In the genomic region with DNA sequence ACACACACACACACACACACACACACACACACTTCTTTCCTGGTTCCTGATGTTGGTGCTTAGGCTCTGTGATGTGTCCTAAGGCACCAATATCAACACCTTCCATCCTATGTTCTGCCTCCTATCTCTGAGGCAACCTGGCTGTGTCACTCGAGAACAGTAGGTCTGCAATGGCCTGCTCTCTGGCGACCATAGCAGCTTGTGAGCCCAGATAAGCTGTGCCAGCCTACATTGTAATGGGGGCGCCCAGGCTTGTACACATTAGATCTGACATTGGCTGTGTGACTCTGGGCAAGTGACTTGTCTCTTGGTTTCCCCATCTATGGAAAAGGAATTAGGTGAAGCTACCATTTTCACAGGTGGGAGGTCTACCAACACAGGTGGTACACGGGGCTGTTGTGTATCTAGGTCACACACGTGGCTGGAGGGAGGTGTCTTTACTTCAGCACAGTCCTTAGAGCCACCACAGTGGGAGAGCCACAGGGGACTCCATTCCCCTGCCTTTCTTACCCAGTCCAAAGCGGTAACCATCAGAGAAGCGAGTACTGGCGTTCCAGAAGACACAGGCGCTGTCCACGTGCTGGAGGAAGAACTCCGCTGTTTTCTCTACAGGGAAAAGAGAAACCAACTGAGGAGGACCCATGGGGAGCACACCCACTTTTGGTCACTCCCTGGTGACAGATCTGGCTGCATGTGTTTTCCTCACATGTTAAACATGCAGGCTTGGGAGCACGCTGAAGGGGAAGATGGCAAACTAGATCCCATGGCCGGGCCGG, we compare ENCODE assay signal across 19 mouse cellular contexts. TPM values are rescaled to one million over a fixed set of nuclear protein-coding genes. Genes with fewer than 3 reads are reported as not detected.
DNase-seq lines count a peak whose midpoint lies in the region; ATAC-seq and TF ChIP-seq lines count a peak whose summit lies in the region.
"Had no signal": no experiment of that assay in that cellular context is flagged by ENCODE, and none has a peak within 500 bp of the region (broad histone marks: within the 10 kb centered on the region; RNA-seq: fewer than 3 reads in every experiment).

No protein-coding gene starts in this region.

- no peaks in the 10 kb centered on the region for H3K9me3 ChIP-seq in heart, embryonic 15.5 days (replicated peaks)
- no peaks in the 10 kb centered on the region for H3K9me3 ChIP-seq in heart, embryonic 11.5 days (replicated peaks; ENCODE audit: control insufficient read depth, low read length)
- no peaks in the 10 kb centered on the region for H3K9me3 ChIP-seq in liver, embryonic 11.5 days (ENCODE audit: control insufficient read depth, low read length)
- H3K9me3 ChIP-seq in neural tube, embryonic 15.5 days (replicated peaks) = no peaks in the 10 kb centered on the region
- H3K9me3 ChIP-seq: forebrain, embryonic 12.5 days; neural tube, embryonic 13.5 days had no signal

- H3K27me3 ChIP-seq in heart, embryonic 15.5 days = no peaks in the 10 kb centered on the region
- no peaks in the 10 kb centered on the region for H3K27me3 ChIP-seq in heart, embryonic 11.5 days (ENCODE audit: control insufficient read depth, insufficient read depth, low read length)
- no peaks in the 10 kb centered on the region for H3K27me3 ChIP-seq in liver, embryonic 11.5 days (replicated peaks; ENCODE audit: control insufficient read depth, insufficient read depth, low read length)
- H3K27me3 ChIP-seq in small intestine, adult 2 months (ENCODE audit: control insufficient read depth, insufficient read depth, low read length) = no peaks in the 10 kb centered on the region
- H3K27me3 ChIP-seq in neural tube, embryonic 15.5 days (replicated peaks) = no peaks in the 10 kb centered on the region
- H3K27me3 ChIP-seq: CH12.LX; forebrain, embryonic 12.5 days; neural tube, embryonic 13.5 days; Patski had no signal

- H3K36me3 ChIP-seq in heart, embryonic 15.5 days = peaks cover 53% of the 10 kb centered on the region
- peaks cover 26% of the 10 kb centered on the region for H3K36me3 ChIP-seq in heart, embryonic 11.5 days (ENCODE audit: control insufficient read depth, insufficient read depth, low read length)
- peaks cover 52% of the 10 kb centered on the region for H3K36me3 ChIP-seq in liver, embryonic 11.5 days (ENCODE audit: control insufficient read depth, insufficient read depth, low read length)
- peaks cover 65% of the 10 kb centered on the region for H3K36me3 ChIP-seq in small intestine, adult 2 months (ENCODE audit: control insufficient read depth, insufficient read depth, low read length)
- H3K36me3 ChIP-seq in neural tube, embryonic 15.5 days = peaks cover 79% of the 10 kb centered on the region

- WGBS in heart, embryonic 15.5 days = 86% methylated on average over 14 of the region's 14 CpGs
- WGBS in heart, embryonic 11.5 days (ENCODE audit: insufficient replicate concordance) = 85% methylated on average over 14 of the region's 14 CpGs
- 83% methylated on average over 14 of the region's 14 CpGs for WGBS in bone marrow, adult 2 months
- WGBS in liver, embryonic 11.5 days = 86% methylated on average over 14 of the region's 14 CpGs
- WGBS in small intestine, adult 2 months = 83% methylated on average over 14 of the region's 14 CpGs
- 92% methylated on average over 14 of the region's 14 CpGs for WGBS in neural tube, embryonic 15.5 days

- 0 out of 2 replicates have a peak overlapping the region, but pooled peaks have one; percentile 9 for H3K27ac ChIP-seq in heart, embryonic 15.5 days
- H3K27ac ChIP-seq in heart, embryonic 11.5 days (ENCODE audit: low read depth, low read length) = no peak overlapping the region
- peak overlapping the region; percentile 31 for H3K27ac ChIP-seq in bone marrow, adult 2 months (ENCODE audit: control insufficient read depth, insufficient read depth, low read depth, low read length, poor library complexity)
- H3K27ac ChIP-seq in liver, embryonic 11.5 days (ENCODE audit: low read depth, low read length) = peak overlapping the region; percentile 54
- 0 out of 2 replicates have a peak overlapping the region, but pooled peaks have one; percentile 5 for H3K27ac ChIP-seq in small intestine, adult 2 months (ENCODE audit: insufficient read depth, low read depth, low read length)
- no peak overlapping the region for H3K27ac ChIP-seq in neural tube, embryonic 15.5 days (replicated peaks)
- H3K27ac ChIP-seq: forebrain, embryonic 12.5 days; neural tube, embryonic 13.5 days had no signal

- no peak for DNase-seq in liver, embryonic 11.5 days (ENCODE audit: low spot score)
- DNase-seq in urinary bladder, postnatal 36 days (ENCODE audit: low spot score in 2 of 2) = no peak
- DNase-seq in adrenal gland, adult 8-10 months = no peak
- DNase-seq: cerebellum, postnatal 10 days; heart, adult 11 months; heart, postnatal 10 days; kidney, adult 9 months; retina, postnatal 1 day; thymus, postnatal 25 days had no signal

- ATAC-seq in heart, embryonic 15.5 days (replicated peaks; ENCODE audit: insufficient number of reproducible peaks, insufficient read depth, low FRiP score, low read depth) = no peak
- ATAC-seq in heart, embryonic 11.5 days (replicated peaks; ENCODE audit: insufficient number of reproducible peaks, low FRiP score, low TSS enrichment) = no peak
- ATAC-seq in liver, embryonic 11.5 days (replicated peaks; ENCODE audit: low FRiP score) = peak; percentile 98
- no peak for ATAC-seq in neural tube, embryonic 15.5 days (ENCODE audit: low FRiP score)
- ATAC-seq: hindbrain, embryonic 16.5 days; Patski had no signal

- TF ChIP-seq POLR2A in bone marrow, adult 2 months (IDR thresholded peaks at IDR 0.05; ENCODE audit: borderline replicate concordance, control insufficient read depth, low read depth, low read length) = no peak
- TF ChIP-seq POLR2A in small intestine, adult 2 months (IDR thresholded peaks at IDR 0.05; ENCODE audit: low read depth, low read length) = no peak

- peaks cover 16% of the 10 kb centered on the region for H3K4me1 ChIP-seq in heart, embryonic 15.5 days (replicated peaks)
- H3K4me1 ChIP-seq in heart, embryonic 11.5 days (ENCODE audit: control insufficient read depth, insufficient read depth, low read length) = peaks cover 9% of the 10 kb centered on the region
- H3K4me1 ChIP-seq in bone marrow, adult 2 months (ENCODE audit: control insufficient read depth, insufficient read depth, low read length) = no peaks in the 10 kb centered on the region
- peaks cover 10% of the 10 kb centered on the region; the same call in 1 of the 2 replicates for H3K4me1 ChIP-seq in liver, embryonic 11.5 days (replicated peaks; ENCODE audit: control insufficient read depth, insufficient read depth, low read length)
- no peaks in the 10 kb centered on the region for H3K4me1 ChIP-seq in small intestine, adult 2 months (ENCODE audit: control insufficient read depth, insufficient read depth, insufficient read length, low read length)
- no peaks in the 10 kb centered on the region for H3K4me1 ChIP-seq in neural tube, embryonic 15.5 days
- H3K4me1 ChIP-seq: neural tube, embryonic 13.5 days had no signal

- no peak overlapping the region for H3K4me2 ChIP-seq in heart, embryonic 15.5 days
- no peak overlapping the region for H3K4me2 ChIP-seq in heart, embryonic 11.5 days
- H3K4me2 ChIP-seq in liver, embryonic 11.5 days = peak overlapping the region; percentile 4; the same call in 1 of the 2 replicates
- no peak overlapping the region for H3K4me2 ChIP-seq in neural tube, embryonic 15.5 days
- H3K4me2 ChIP-seq: forebrain, embryonic 12.5 days; neural tube, embryonic 13.5 days had no signal

- no peak overlapping the region for H3K4me3 ChIP-seq in heart, embryonic 15.5 days
- H3K4me3 ChIP-seq in heart, embryonic 11.5 days (ENCODE audit: low read depth, low read length) = no peak overlapping the region
- H3K4me3 ChIP-seq in bone marrow, adult 2 months (replicated peaks; ENCODE audit: control insufficient read depth, low read depth, low read length) = no peak overlapping the region
- H3K4me3 ChIP-seq in liver, embryonic 11.5 days (ENCODE audit: low read depth, low read length) = no peak overlapping the region
- H3K4me3 ChIP-seq in small intestine, adult 2 months (ENCODE audit: low read depth, low read length) = no peak overlapping the region
- no peak overlapping the region for H3K4me3 ChIP-seq in neural tube, embryonic 15.5 days (replicated peaks)
- H3K4me3 ChIP-seq: forebrain, embryonic 12.5 days; neural tube, embryonic 13.5 days had no signal

- no peak overlapping the region for H3K9ac ChIP-seq in heart, embryonic 15.5 days
- H3K9ac ChIP-seq in heart, embryonic 11.5 days (ENCODE audit: low read depth, low read length) = no peak overlapping the region
- 0 out of 2 replicates have a peak overlapping the region, but pooled peaks have one; percentile 12 for H3K9ac ChIP-seq in liver, embryonic 11.5 days (ENCODE audit: low read depth, low read length)
- H3K9ac ChIP-seq in neural tube, embryonic 15.5 days (replicated peaks) = no peak overlapping the region
- H3K9ac ChIP-seq: forebrain, embryonic 12.5 days; neural tube, embryonic 13.5 days had no signal

- TF ChIP-seq CTCF in bone marrow, adult 2 months (IDR thresholded peaks at IDR 0.05; ENCODE audit: control insufficient read depth, insufficient read depth, low read length) = no peak
- no peak for TF ChIP-seq CTCF in small intestine, adult 2 months (IDR thresholded peaks at IDR 0.05; ENCODE audit: extremely low read depth, insufficient read length, insufficient replicate concordance, low read depth, low read length)

RNA-seq across cellular contexts. Expression of a gene that starts 35.1 kb away (rescaled TPM):
- polyA plus RNA-seq in heart, embryonic 15.5 days (2015; fragmentation: Nextera tagmentation; extraction: Ambion mirVana) = 41.3 and 55.2 TPM in 2 replicates
- 38.9 and 42.9 TPM in 2 replicates for polyA plus RNA-seq in heart, embryonic 11.5 days (2014; fragmentation: Nextera tagmentation; extraction: Ambion mirVana)
- 14.8 and 15.5 TPM in 2 replicates for polyA plus RNA-seq in bone marrow, adult 2 months (2011; ENCODE audit: insufficient read depth, insufficient read length, low replicate concordance, missing spikeins)
- polyA plus RNA-seq in liver, embryonic 11.5 days (2014; fragmentation: Nextera tagmentation; extraction: Ambion mirVana) = 103 and 114 TPM in 2 replicates
- 34.4 and 87.3 TPM in 2 replicates for polyA plus RNA-seq in small intestine, adult 2 months (2012; rRNA removed)
- total RNA-seq in adrenal gland, adult 8-10 months (2022) = 10 to 100 TPM; 12.2 to 36.5 (median 16.9) TPM
- 43.0 and 49.1 TPM in 2 replicates for polyA plus RNA-seq in neural tube, embryonic 15.5 days (2015; fragmentation: Nextera tagmentation; extraction: Ambion mirVana)

RNA-seq across cellular contexts. Expression of a gene that starts 39.6 kb away (rescaled TPM):
- 103 and 126 TPM in 2 replicates for polyA plus RNA-seq in heart, embryonic 15.5 days (2015; fragmentation: Nextera tagmentation; extraction: Ambion mirVana)
- polyA plus RNA-seq in heart, embryonic 11.5 days (2014; fragmentation: Nextera tagmentation; extraction: Ambion mirVana) = 90.6 and 93.6 TPM in 2 replicates
- 13.6 and 26.1 TPM in 2 replicates for polyA plus RNA-seq in bone marrow, adult 2 months (2011; ENCODE audit: insufficient read depth, insufficient read length, low replicate concordance, missing spikeins)
- 41.9 and 45.0 TPM in 2 replicates for polyA plus RNA-seq in liver, embryonic 11.5 days (2014; fragmentation: Nextera tagmentation; extraction: Ambion mirVana)
- 8.8 and 13.2 TPM in 2 replicates for polyA plus RNA-seq in small intestine, adult 2 months (2012; rRNA removed)
- 100 to 1,000 TPM in 1 of 4 experiments, 10 to 100 TPM in 3; 48.2 to 120 (median 68.1) TPM for total RNA-seq in adrenal gland, adult 8-10 months (2022)
- 94.7 and 103 TPM in 2 replicates for polyA plus RNA-seq in neural tube, embryonic 15.5 days (2015; fragmentation: Nextera tagmentation; extraction: Ambion mirVana)

RNA-seq across cellular contexts. Expression of a gene that starts 58.8 kb away (rescaled TPM):
- 9.6 TPM in 2 replicates for polyA plus RNA-seq in heart, embryonic 15.5 days (2015; fragmentation: Nextera tagmentation; extraction: Ambion mirVana)
- 7.6 and 10.3 TPM in 2 replicates for polyA plus RNA-seq in heart, embryonic 11.5 days (2014; fragmentation: Nextera tagmentation; extraction: Ambion mirVana)
- 1.2 and 2.7 TPM in 2 replicates for polyA plus RNA-seq in bone marrow, adult 2 months (2011; ENCODE audit: insufficient read depth, insufficient read length, low replicate concordance, missing spikeins)
- polyA plus RNA-seq in liver, embryonic 11.5 days (2014; fragmentation: Nextera tagmentation; extraction: Ambion mirVana) = 4.9 and 5.0 TPM in 2 replicates
- polyA plus RNA-seq in small intestine, adult 2 months (2012; rRNA removed) = 3.7 and 4.0 TPM in 2 replicates
- total RNA-seq in adrenal gland, adult 8-10 months (2022) = 10 to 100 TPM in 2 of 4 experiments, 1 to 10 TPM in 2; 6.8 to 12.1 (median 8.9) TPM
- 13.7 and 14.8 TPM in 2 replicates for polyA plus RNA-seq in neural tube, embryonic 15.5 days (2015; fragmentation: Nextera tagmentation; extraction: Ambion mirVana)

RNA-seq across cellular contexts. Expression of a gene that starts 59.0 kb away (rescaled TPM):
- polyA plus RNA-seq in heart, embryonic 15.5 days (2015; fragmentation: Nextera tagmentation; extraction: Ambion mirVana) = 8.9 and 12.8 TPM in 2 replicates
- 13.1 and 15.9 TPM in 2 replicates for polyA plus RNA-seq in heart, embryonic 11.5 days (2014; fragmentation: Nextera tagmentation; extraction: Ambion mirVana)
- 9.9 and 17.6 TPM in 2 replicates for polyA plus RNA-seq in bone marrow, adult 2 months (2011; ENCODE audit: insufficient read depth, insufficient read length, low replicate concordance, missing spikeins)
- 3.0 and 3.8 TPM in 2 replicates for polyA plus RNA-seq in liver, embryonic 11.5 days (2014; fragmentation: Nextera tagmentation; extraction: Ambion mirVana)
- polyA plus RNA-seq in small intestine, adult 2 months (2012; rRNA removed) = 3.1 and 4.6 TPM in 2 replicates
- total RNA-seq in adrenal gland, adult 8-10 months (2022) = 10 to 100 TPM; 27.5 to 34.8 (median 31.5) TPM
- 7.0 and 10.4 TPM in 2 replicates for polyA plus RNA-seq in neural tube, embryonic 15.5 days (2015; fragmentation: Nextera tagmentation; extraction: Ambion mirVana)

Comparison
In these comparisons a context has a peak if more than half of its experiments do, and no peak if none do; other contexts are left out.
1. H3K27ac ChIP-seq: peak in heart, embryonic 15.5 days (single experiment), bone marrow, adult 2 months (single experiment), liver, embryonic 11.5 days (single experiment) and small intestine, adult 2 months (single experiment); none in heart, embryonic 11.5 days (single experiment) and neural tube, embryonic 15.5 days (single experiment).